Mouse (Mus musculus) A20 (cell line): ENCODE results near the gene Rab40b.
"Not testable (repeated sequence)": the region's sequence is repeated elsewhere in the genome, so short reads cannot be mapped to it uniquely, and the experiment has no call there.

Experiments
- DNase-seq: peaks from one replicate; pipeline ENCODE4 v3.0.0-alpha.2; 2011; ENCODE audit warnings: low read depth, low spot score

Gene Rab40b

GRCm38 (mm10) chr11:121368731-121369130 is 19.3 kb downstream of the Rab40b start:
- no peak for DNase-seq

GRCm38 (mm10) chr11:121367170-121367707 is 20.8 kb downstream of the Rab40b start:
- no peak for DNase-seq

GRCm38 (mm10) chr11:121362212-121362611 is 25.8 kb downstream of the Rab40b start:
- DNase-seq: peak; percentile 68

GRCm38 (mm10) chr11:121354091-121354707 is 33.9 kb downstream of the Rab40b start, which contains the start of gene Wdr45b:
Gene Wdr45b, minus strand, starts transcription at chr11:121354445.
- DNase-seq: peak; percentile 98

- DNase-seq: peak; percentile 63
Observed at GRCm38 (mm10) chr11:121353326-121354090, 34.5 kb downstream of the Rab40b start.

GRCm38 (mm10) chr11:121348727-121349126 is 39.3 kb downstream of the Rab40b start:
- not testable (repeated sequence) for DNase-seq

- no peak for DNase-seq
Observed at GRCm38 (mm10) chr11:121348166-121348565, 39.9 kb downstream of the Rab40b start.

- DNase-seq: no peak
Observed at GRCm38 (mm10) chr11:121347036-121347435, 41.0 kb downstream of the Rab40b start.

GRCm38 (mm10) chr11:121342423-121342822 is 45.6 kb downstream of the Rab40b start:
- not testable (repeated sequence) for DNase-seq

- no peak for DNase-seq
Observed at GRCm38 (mm10) chr11:121340287-121340686, 47.8 kb downstream of the Rab40b start.

- peak; percentile 69 for DNase-seq
Observed at GRCm38 (mm10) chr11:121339647-121340046, 48.4 kb downstream of the Rab40b start.

- DNase-seq: no peak
Observed at GRCm38 (mm10) chr11:121331641-121332040, 56.4 kb downstream of the Rab40b start.

GRCm38 (mm10) chr11:121328619-121329018 is 59.4 kb downstream of the Rab40b start:
- DNase-seq: no peak

GRCm38 (mm10) chr11:121328206-121328605 is 59.8 kb downstream of the Rab40b start:
- no peak for DNase-seq

- DNase-seq: no peak
Observed at GRCm38 (mm10) chr11:121326681-121327080, 61.4 kb downstream of the Rab40b start.

GRCm38 (mm10) chr11:121326034-121326433 is 62.0 kb downstream of the Rab40b start:
- DNase-seq: no peak

- not testable (repeated sequence) for DNase-seq
Observed at GRCm38 (mm10) chr11:121307712-121308111, 80.3 kb downstream of the Rab40b start.

- DNase-seq: no peak
Observed at GRCm38 (mm10) chr11:121306608-121307007, 81.4 kb downstream of the Rab40b start.
